Mouse (Mus musculus) frontal cortex, postnatal 25 days (tissue): ENCODE measurements around the gene Tcn2.

ENCODE experiments used
- DNase-seq, 2 experiments: peaks; one replicate each; pipeline ENCODE4 v3.0.0; 2022; ENCODE audit warnings: low spot score in 2 of 2

The Tcn2 gene

GRCm38 (mm10) chr11:3894406-3895281, 37.3 kb downstream of the Tcn2 start, which contains the start of the genes 4921536K21Rik and Dusp18:
TSS of gene 4921536K21Rik (minus strand) at chr11:3895098.
TSS of gene Dusp18 (plus strand) at chr11:3895240.
- DNase-seq = peak; percentile 93 to 94

DNA sequence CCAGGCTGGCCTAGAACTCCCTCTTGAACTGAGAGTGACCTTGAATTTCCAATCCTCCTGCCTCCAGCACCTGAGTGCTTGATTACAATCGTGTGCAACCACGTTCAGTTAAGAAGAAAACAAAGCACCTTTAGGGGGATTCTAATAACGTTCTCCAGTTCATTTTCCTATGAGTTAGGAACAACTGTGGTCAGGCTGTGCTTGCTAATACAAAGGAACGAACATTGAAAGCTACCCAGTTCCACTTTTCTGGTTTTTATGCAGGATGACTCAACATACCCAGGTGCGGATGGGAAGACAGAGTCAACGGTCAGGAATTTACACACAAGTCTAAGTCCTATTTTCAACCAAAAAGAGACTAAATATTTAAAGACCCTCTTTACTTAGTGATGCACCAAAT, 38.0 kb downstream of the Tcn2 start:
- DNase-seq = no peak

DNA sequence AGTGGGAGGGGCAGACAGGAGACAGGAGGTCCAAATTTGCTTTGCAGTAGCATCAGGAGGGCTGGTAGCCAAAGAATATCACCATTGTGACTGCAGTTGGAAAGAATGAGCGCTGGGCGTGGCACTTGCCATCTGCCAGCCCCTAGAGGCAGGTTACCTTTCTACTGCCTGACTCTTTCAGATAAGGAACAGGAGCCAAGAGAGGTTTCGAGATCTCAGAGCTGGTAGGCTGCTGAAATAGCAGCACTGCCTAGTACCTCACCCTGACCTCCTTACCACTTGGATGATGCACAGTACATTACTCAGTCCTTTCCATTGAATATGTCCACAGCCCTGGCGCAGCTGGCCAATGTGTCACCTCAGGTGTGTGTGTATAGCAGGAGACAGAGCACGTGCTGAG, 44.6 kb downstream of the Tcn2 start:
- no peak for DNase-seq

GRCm38 (mm10) chr11:3883711-3884110, 48.2 kb downstream of the Tcn2 start:
- no peak for DNase-seq

DNA sequence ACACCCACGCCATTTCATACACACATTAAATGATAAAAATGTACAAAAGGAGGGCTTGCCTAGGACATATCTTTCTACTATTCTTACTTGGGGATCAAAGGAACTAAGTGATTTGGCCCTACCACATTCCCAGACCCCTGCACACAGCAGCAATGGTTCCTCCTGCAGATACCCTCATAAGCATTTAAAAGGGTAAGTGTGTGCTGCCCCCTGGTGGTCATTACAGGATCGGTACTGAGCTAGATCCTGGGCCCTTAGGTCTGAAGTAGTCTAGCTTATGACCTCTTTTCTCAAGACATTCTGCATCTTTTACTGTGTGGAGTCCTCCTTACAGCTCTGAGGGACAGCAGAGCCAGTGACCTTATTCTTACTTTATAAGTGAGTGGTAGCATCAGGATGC, 52.1 kb downstream of the Tcn2 start:
- DNase-seq = peak; percentile 68 to 69

DNA sequence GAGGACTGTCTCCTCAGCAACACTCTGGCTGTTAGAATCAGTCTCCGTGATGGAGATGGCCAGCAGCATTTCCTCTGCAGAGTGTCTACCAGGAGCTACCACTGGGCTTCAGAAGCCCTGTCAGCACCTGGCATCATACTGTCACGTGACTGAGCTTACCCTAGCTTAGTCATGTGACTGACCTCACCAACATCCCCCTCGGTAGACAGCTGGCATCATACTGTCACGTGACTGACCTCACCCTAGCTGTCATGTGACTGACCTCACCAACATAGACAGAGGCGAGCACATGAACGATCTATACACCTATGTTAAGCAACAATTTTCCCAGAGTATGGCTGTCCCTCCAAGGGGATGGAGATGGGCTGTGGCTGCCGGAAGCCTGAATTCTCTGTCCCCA, 53.3 kb downstream of the Tcn2 start:
- no peak for DNase-seq

GRCm38 (mm10) chr11:3876419-3876818, 55.5 kb downstream of the Tcn2 start:
- DNase-seq = no peak
